Mouse (Mus musculus) midbrain, embryonic 15.5 days (tissue): ENCODE measurements around the gene Mrpl49. TPM values are rescaled to one million over a fixed set of nuclear protein-coding genes. Genes with fewer than 3 reads are reported as not detected.

Experiments used
- ATAC-seq: fragments of 200-750 bp; cut with Nextera tagmentation; replicated peaks from 2 replicates; pipeline ENCODE4 v1.8.0; 2017; ENCODE audit warnings: moderate TSS enrichment
- H3K27ac ChIP-seq: fragments of 300-500 bp; sonication (generic); 2 replicates; pipeline ENCODE4 v1.5.1; 2015; ENCODE audit warnings: mild to moderate bottlenecking, inconsistent platforms
- H3K27me3 ChIP-seq: fragments of 300-500 bp; sonication (generic); replicated peaks from 2 replicates; pipeline ENCODE4 v1.6.1; 2015; ENCODE audit warnings: inconsistent platforms
- H3K36me3 ChIP-seq: fragments of 300-500 bp; sonication (generic); replicated peaks from 2 replicates; pipeline ENCODE4 v1.6.1; 2015; ENCODE audit warnings: inconsistent platforms
- H3K4me1 ChIP-seq: fragments of 300-500 bp; sonication (generic); 2 replicates; pipeline ENCODE4 v1.6.1; 2015; ENCODE audit warnings: inconsistent platforms
- H3K4me2 ChIP-seq: fragments of 300-500 bp; sonication (generic); 2 replicates; pipeline ENCODE4 v1.6.1; 2015; ENCODE audit warnings: inconsistent platforms, mild to moderate bottlenecking, moderate library complexity
- H3K4me3 ChIP-seq: fragments of 300-500 bp; sonication (generic); 2 replicates; pipeline ENCODE4 v1.5.1; 2015; ENCODE audit warnings: mild to moderate bottlenecking, inconsistent platforms
- H3K9ac ChIP-seq: fragments of 300-500 bp; sonication (generic); 2 replicates; pipeline ENCODE4 v1.6.1; 2015; ENCODE audit warnings: mild to moderate bottlenecking, inconsistent platforms
- H3K9me3 ChIP-seq: fragments of 300-500 bp; sonication (generic); 2 replicates; pipeline ENCODE4 v1.6.1; 2016; ENCODE audit warnings: inconsistent platforms
- WGBS: fragments of 180-500 bp; shearing (Covaris S2); methylation state at CpG from one replicate; pipeline ENCODE4 v1.1.7; 2015; ENCODE audit warnings: mixed read lengths; 5-methylcytosine and 5-hydroxymethylcytosine counted together
- polyA plus RNA-seq: library from polyadenylated mRNA; unstranded; fragments of >200 nt; fragmentation: Nextera tagmentation; extraction: Ambion mirVana; gene quantifications from 2 replicates; pipeline ENCODE4 v1.2.1, GENCODE M21; 2015

Gene Mrpl49
- polyA plus RNA-seq, 1 experiment from 2014 or later: 62.5 TPM

- Histone ChIP-seq H3K27ac (no peak within 1 kb of the TSS), H3K36me3 (peaks cover 14% of the 10 kb centered on the region; the same call in 1 of the 2 replicates), H3K4me1 (peaks cover 37% of the 10 kb centered on the region), H3K4me2 (no peak within 1 kb of the TSS), H3K27me3 (no peaks in the 10 kb centered on the region), H3K4me3 (no peak within 1 kb of the TSS), H3K9me3 (no peaks in the 10 kb centered on the region), H3K9ac (no peak within 1 kb of the TSS)
- no peak for ATAC-seq
- 94% methylated on average over 12 of the region's 12 CpGs for WGBS
Observed at GRCm38 (mm10) chr19:6079983-6080480, 22.4 kb upstream of the Mrpl49 start, which contains the start of gene Tmem262. Tmem262 (plus strand) TSS chr19:6080033.

GRCm38 (mm10) chr19:6076564-6077393 is 19.2 kb upstream of the Mrpl49 start, which contains the start of gene Vps51:
Vps51 (minus strand) TSS chr19:6077231.
- peaks cover 15% of the 10 kb centered on the region; the same call in 1 of the 2 replicates for H3K36me3 ChIP-seq
- 2% methylated on average over 33 of the region's 33 CpGs for WGBS
- peak within 1 kb of the TSS; percentile 79 for H3K4me3 ChIP-seq
- H3K27ac ChIP-seq: peak within 1 kb of the TSS; percentile 89
- peak within 1 kb of the TSS; percentile 75 for H3K9ac ChIP-seq
- H3K4me1 ChIP-seq: peaks cover 20% of the 10 kb centered on the region
- H3K4me2 ChIP-seq: peak within 1 kb of the TSS; percentile 95
- peak; percentile 87 for ATAC-seq
- no peaks in the 10 kb centered on the region for H3K27me3 ChIP-seq
- H3K9me3 ChIP-seq: no peaks in the 10 kb centered on the region

GRCm38 (mm10) chr19:6073889-6074288 is 16.3 kb upstream of the Mrpl49 start:
- Histone ChIP-seq H3K4me2 (no peak overlapping the region), H3K4me1 (peaks cover 20% of the 10 kb centered on the region), H3K9me3 (no peaks in the 10 kb centered on the region), H3K9ac (no peak overlapping the region), H3K4me3 (no peak overlapping the region), H3K27ac (no peak overlapping the region), H3K27me3 (no peaks in the 10 kb centered on the region), H3K36me3 (peaks cover 23% of the 10 kb centered on the region)
- 89% methylated on average over 5 of the region's 5 CpGs for WGBS
- ATAC-seq: no peak

GRCm38 (mm10) chr19:6071261-6071660 is 13.7 kb upstream of the Mrpl49 start:
- H3K27me3 ChIP-seq: no peaks in the 10 kb centered on the region
- WGBS: 98% methylated on average over 19 of the region's 19 CpGs
- no peak overlapping the region for H3K9ac ChIP-seq
- H3K4me3 ChIP-seq: no peak overlapping the region
- no peaks in the 10 kb centered on the region for H3K9me3 ChIP-seq
- ATAC-seq: no peak
- H3K4me1 ChIP-seq: peaks cover 28% of the 10 kb centered on the region
- peaks cover 23% of the 10 kb centered on the region for H3K36me3 ChIP-seq
- no peak overlapping the region for H3K27ac ChIP-seq
- no peak overlapping the region for H3K4me2 ChIP-seq

GRCm38 (mm10) chr19:6070571-6071250 is 13.1 kb upstream of the Mrpl49 start:
- Histone ChIP-seq H3K4me2 (no peak overlapping the region), H3K9me3 (no peaks in the 10 kb centered on the region), H3K36me3 (peaks cover 23% of the 10 kb centered on the region), H3K9ac (no peak overlapping the region), H3K27ac (no peak overlapping the region), H3K27me3 (no peaks in the 10 kb centered on the region), H3K4me3 (no peak overlapping the region), H3K4me1 (peaks cover 28% of the 10 kb centered on the region)
- 92% methylated on average over 31 of the region's 31 CpGs for WGBS
- ATAC-seq: no peak

- Histone ChIP-seq H3K9me3 (no peaks in the 10 kb centered on the region), H3K27ac (no peak overlapping the region), H3K4me3 (no peak overlapping the region), H3K36me3 (peaks cover 23% of the 10 kb centered on the region), H3K9ac (no peak overlapping the region), H3K27me3 (no peaks in the 10 kb centered on the region), H3K4me2 (no peak overlapping the region), H3K4me1 (peaks cover 24% of the 10 kb centered on the region)
- ATAC-seq: no peak
- 94% methylated on average over 10 of the region's 10 CpGs for WGBS
Observed at GRCm38 (mm10) chr19:6069851-6070250, 12.3 kb upstream of the Mrpl49 start.

- Histone ChIP-seq H3K4me3 (no peak overlapping the region), H3K9me3 (no peaks in the 10 kb centered on the region), H3K27ac (no peak overlapping the region), H3K9ac (no peak overlapping the region), H3K27me3 (no peaks in the 10 kb centered on the region), H3K4me2 (no peak overlapping the region), H3K4me1 (peaks cover 24% of the 10 kb centered on the region), H3K36me3 (peaks cover 23% of the 10 kb centered on the region)
- no peak for ATAC-seq
- 81% methylated on average over 4 of the region's 4 CpGs for WGBS
Observed at GRCm38 (mm10) chr19:6068951-6069350, 11.4 kb upstream of the Mrpl49 start.

GRCm38 (mm10) chr19:6067724-6068415 is 10.3 kb upstream of the Mrpl49 start, which contains the start of gene Tm7sf2:
Tm7sf2 (minus strand) TSS chr19:6068373.
- peak within 1 kb of the TSS; percentile 87 for H3K9ac ChIP-seq
- peak; percentile 94 for ATAC-seq
- peak within 1 kb of the TSS; percentile 66 for H3K4me3 ChIP-seq
- peak within 1 kb of the TSS; percentile 93 for H3K27ac ChIP-seq
- H3K36me3 ChIP-seq: peaks cover 19% of the 10 kb centered on the region
- 9% methylated on average over 33 of the region's 33 CpGs for WGBS
- no peaks in the 10 kb centered on the region for H3K27me3 ChIP-seq
- peaks cover 33% of the 10 kb centered on the region for H3K4me1 ChIP-seq
- H3K9me3 ChIP-seq: no peaks in the 10 kb centered on the region
- peak within 1 kb of the TSS; percentile 95 for H3K4me2 ChIP-seq

- H3K36me3 ChIP-seq: peaks cover 19% of the 10 kb centered on the region
- H3K9ac ChIP-seq: peak overlapping the region; percentile 87
- peak overlapping the region; percentile 66 for H3K4me3 ChIP-seq
- 2% methylated on average over 30 of the region's 30 CpGs for WGBS
- H3K4me2 ChIP-seq: peak overlapping the region; percentile 95
- peak overlapping the region; percentile 93 for H3K27ac ChIP-seq
- peak; percentile 79 for ATAC-seq
- H3K27me3 ChIP-seq: no peaks in the 10 kb centered on the region
- peaks cover 40% of the 10 kb centered on the region for H3K4me1 ChIP-seq
- no peaks in the 10 kb centered on the region for H3K9me3 ChIP-seq
Observed at GRCm38 (mm10) chr19:6067011-6067723, 9.6 kb upstream of the Mrpl49 start.

GRCm38 (mm10) chr19:6066571-6066970 is 9.0 kb upstream of the Mrpl49 start:
- Histone ChIP-seq H3K9me3 (no peaks in the 10 kb centered on the region), H3K4me2 (peak overlapping the region; percentile 95), H3K9ac (peak overlapping the region; percentile 87), H3K36me3 (peaks cover 18% of the 10 kb centered on the region), H3K27me3 (no peaks in the 10 kb centered on the region), H3K4me3 (peak overlapping the region; percentile 66), H3K4me1 (peaks cover 46% of the 10 kb centered on the region), H3K27ac (peak overlapping the region; percentile 93)
- ATAC-seq: peak; percentile 16
- WGBS: 42% methylated on average over 5 of the region's 5 CpGs

- H3K4me2 ChIP-seq: no peak overlapping the region
- no peak overlapping the region for H3K27ac ChIP-seq
- no peak overlapping the region for H3K4me3 ChIP-seq
- 91% methylated on average over 6 of the region's 6 CpGs for WGBS
- no peak overlapping the region for H3K9ac ChIP-seq
- no peaks in the 10 kb centered on the region for H3K36me3 ChIP-seq
- no peaks in the 10 kb centered on the region for H3K27me3 ChIP-seq
- ATAC-seq: no peak
- peaks cover 58% of the 10 kb centered on the region for H3K4me1 ChIP-seq
- no peaks in the 10 kb centered on the region for H3K9me3 ChIP-seq
Observed at GRCm38 (mm10) chr19:6063081-6063480, 5.5 kb upstream of the Mrpl49 start.
